Mouse (Mus musculus) myocyte (in vitro differentiated cells): Measurements from ENCODE around the gene Zer1. TPM values are rescaled to one million over a fixed set of nuclear protein-coding genes. Genes with fewer than 3 reads are reported as not detected.

Experiments used
- H3K27me3 ChIP-seq: one replicate; pipeline ENCODE4 v1.6.1; 2011; ENCODE audit not compliant: control insufficient read depth, insufficient read depth, insufficient read length
- H3K36me3 ChIP-seq: one replicate; pipeline ENCODE4 v1.6.1; 2011; ENCODE audit not compliant: control insufficient read depth, insufficient read depth
- H3K4me2 ChIP-seq: one replicate; pipeline ENCODE4 v1.6.1; 2011; ENCODE audit warnings: low read depth, control low read depth
- H3K4me3 ChIP-seq: one replicate; pipeline ENCODE4 v1.5.1; 2011; ENCODE audit warnings: mild to moderate bottlenecking, control low read depth, moderate library complexity
- H3K79me2 ChIP-seq: one replicate; pipeline ENCODE4 v1.6.1; 2011; ENCODE audit not compliant: control insufficient read depth, insufficient read depth
- H3ac ChIP-seq: one replicate; pipeline ENCODE4 v1.6.1; 2011; ENCODE audit not compliant: control insufficient read depth, insufficient read length
- CEBPB ChIP-seq: IDR thresholded peaks from 2 replicates; pipeline ENCODE4 v1.6.1; 2011; ENCODE audit warnings: mild to moderate bottlenecking, moderate library complexity; ENCODE audit not compliant: poor library complexity, insufficient read depth, severe bottlenecking
- E2F4 ChIP-seq: IDR thresholded peaks from one replicate; pipeline ENCODE4 v1.6.1; 2011; ENCODE audit warnings: mild to moderate bottlenecking, control low read depth, moderate library complexity; ENCODE audit not compliant: insufficient read depth
- MAX ChIP-seq: IDR thresholded peaks from one replicate; pipeline ENCODE4 v1.6.1; 2011; ENCODE audit warnings: low read depth, mild to moderate bottlenecking, control low read depth
- MYOD1 ChIP-seq, 3 experiments: IDR thresholded peaks; one replicate each; pipeline ENCODE4 v1.6.1; 2011; ENCODE audit warnings: control low read depth in 2 of 3, low read depth in 2 of 3, mild to moderate bottlenecking in 2 of 3, moderate library complexity in 1 of 3; ENCODE audit not compliant: insufficient read length in 2 of 3, control insufficient read depth in 1 of 3
- MYOG ChIP-seq, 3 experiments: IDR thresholded peaks; one replicate each; pipeline ENCODE4 v1.6.1; 2011; ENCODE audit warnings: control low read depth in 2 of 3, low read depth in 2 of 3, mild to moderate bottlenecking in 2 of 3; ENCODE audit not compliant: insufficient read length in 2 of 3, control insufficient read depth in 1 of 3, insufficient read depth in 1 of 3
- POLR2A ChIP-seq: IDR thresholded peaks from one replicate; pipeline ENCODE4 v1.6.1; 2011; ENCODE audit warnings: low read depth, mild to moderate bottlenecking, control low read depth, moderate library complexity; ENCODE audit not compliant: insufficient read length
- POLR2AphosphoS2 ChIP-seq: IDR thresholded peaks from one replicate; pipeline ENCODE4 v1.6.1; 2011; ENCODE audit warnings: low read depth, control low read depth; ENCODE audit not compliant: insufficient read length
- REST ChIP-seq: IDR thresholded peaks from one replicate; pipeline ENCODE4 v1.6.1; 2011; ENCODE audit warnings: mild to moderate bottlenecking, control low read depth, moderate library complexity; ENCODE audit not compliant: insufficient read depth, insufficient read length
- SRF ChIP-seq: IDR thresholded peaks from one replicate; pipeline ENCODE4 v1.6.1; 2011; ENCODE audit warnings: low read depth; ENCODE audit not compliant: control insufficient read depth, insufficient read length
- TCF12 ChIP-seq: IDR thresholded peaks from one replicate; pipeline ENCODE4 v1.6.1; 2011; ENCODE audit warnings: mild to moderate bottlenecking, control low read depth; ENCODE audit not compliant: poor library complexity, insufficient read depth, severe bottlenecking
- TCF3 ChIP-seq: IDR thresholded peaks from one replicate; pipeline ENCODE4 v1.6.1; 2011; ENCODE audit warnings: low read depth, control low read depth; ENCODE audit not compliant: insufficient read length
- USF1 ChIP-seq: IDR thresholded peaks from one replicate; pipeline ENCODE4 v1.6.1; 2011; ENCODE audit warnings: low read depth, mild to moderate bottlenecking, control low read depth, moderate library complexity
- polyA plus RNA-seq: library from polyadenylated mRNA; unstranded; fragments of >200 nt; fragmentation: generic; extraction: Trizol; gene quantifications from one replicate; pipeline ENCODE4 v1.2.1, GENCODE M21; 2012; ENCODE audit warnings: missing spikeins

Gene Zer1
- polyA plus RNA-seq, 1 experiment = 13.1 TPM

- Histone ChIP-seq H3K4me2 (peak overlapping the region; percentile 87), H3K36me3 (peaks cover 24% of the 10 kb centered on the region), H3K79me2 (peaks cover 59% of the 10 kb centered on the region), H3K27me3 (no peaks in the 10 kb centered on the region), H3ac (peak overlapping the region; percentile 81), H3K4me3 (peak overlapping the region; percentile 52)
- no peak for TF ChIP-seq TCF12
- peak; percentile 3 for TF ChIP-seq REST
- TF ChIP-seq MYOG (IDR thresholded peaks at IDR 0.05; ENCODE audit: control insufficient read depth in 1 of 3, insufficient read depth in 1 of 3, insufficient read length in 2 of 3, low read depth in 2 of 3) = no peak
- TF ChIP-seq USF1 = peak; percentile 87
- peak; percentile 75 for TF ChIP-seq POLR2AphosphoS2
- TF ChIP-seq POLR2A = peak; percentile 79
- TF ChIP-seq E2F4 = no peak
These were observed 58.1 kb downstream of the Zer1 start for GRCm38 (mm10) chr2:30066046-30066901.

GRCm38 (mm10) chr2:30064298-30064697, 60.1 kb downstream of the Zer1 start:
- H3K36me3 ChIP-seq = peaks cover 9% of the 10 kb centered on the region
- peak overlapping the region; percentile 74 for H3K4me3 ChIP-seq
- peak overlapping the region; percentile 89 for H3K4me2 ChIP-seq
- no peak overlapping the region for H3ac ChIP-seq
- peaks cover 52% of the 10 kb centered on the region for H3K79me2 ChIP-seq
- no peak for TF ChIP-seq CEBPB
- no peak for TF ChIP-seq TCF12
- TF ChIP-seq REST = no peak
- TF ChIP-seq USF1 = no peak
- no peak for TF ChIP-seq POLR2AphosphoS2
- no peak for TF ChIP-seq MYOD1 (IDR thresholded peaks at IDR 0.05; ENCODE audit: control insufficient read depth in 1 of 3, insufficient read length in 2 of 3, low read depth in 2 of 3)
- no peak for TF ChIP-seq MAX
- no peak for TF ChIP-seq E2F4
- TF ChIP-seq TCF3 = no peak
- TF ChIP-seq POLR2A = no peak
- no peak for TF ChIP-seq MYOG (IDR thresholded peaks at IDR 0.05; ENCODE audit: control insufficient read depth in 1 of 3, insufficient read depth in 1 of 3, insufficient read length in 2 of 3, low read depth in 2 of 3)
- TF ChIP-seq SRF = no peak
- no peaks in the 10 kb centered on the region for H3K27me3 ChIP-seq

GRCm38 (mm10) chr2:30063791-30064190, 60.6 kb downstream of the Zer1 start:
- no peaks in the 10 kb centered on the region for H3K27me3 ChIP-seq
- peak overlapping the region; percentile 89 for H3K4me2 ChIP-seq
- H3ac ChIP-seq = peak overlapping the region; percentile 58
- H3K79me2 ChIP-seq = peaks cover 47% of the 10 kb centered on the region
- H3K36me3 ChIP-seq = peaks cover 4% of the 10 kb centered on the region
- H3K4me3 ChIP-seq = peak overlapping the region; percentile 74
- TF ChIP-seq E2F4 (no peak), REST (no peak), TCF3 (no peak), TCF12 (no peak), POLR2A (no peak), SRF (no peak), USF1 (no peak), MYOG (IDR thresholded peaks at IDR 0.05; ENCODE audit: control insufficient read depth in 1 of 3, insufficient read depth in 1 of 3, insufficient read length in 2 of 3, low read depth in 2 of 3) (no peak), POLR2AphosphoS2 (no peak), CEBPB (no peak), MAX (no peak), MYOD1 (IDR thresholded peaks at IDR 0.05; ENCODE audit: control insufficient read depth in 1 of 3, insufficient read length in 2 of 3, low read depth in 2 of 3) (no peak)

- peak overlapping the region; percentile 74 for H3K4me3 ChIP-seq
- peak overlapping the region; percentile 58 for H3ac ChIP-seq
- H3K79me2 ChIP-seq = peaks cover 42% of the 10 kb centered on the region
- peak overlapping the region; percentile 89 for H3K4me2 ChIP-seq
- no peaks in the 10 kb centered on the region for H3K27me3 ChIP-seq
- no peak for TF ChIP-seq MYOG (IDR thresholded peaks at IDR 0.05; ENCODE audit: control insufficient read depth in 1 of 3, insufficient read depth in 1 of 3, insufficient read length in 2 of 3, low read depth in 2 of 3)
- TF ChIP-seq TCF3 = no peak
- no peak for TF ChIP-seq USF1
- TF ChIP-seq E2F4 = no peak
- no peak for TF ChIP-seq MYOD1 (IDR thresholded peaks at IDR 0.05; ENCODE audit: control insufficient read depth in 1 of 3, insufficient read length in 2 of 3, low read depth in 2 of 3)
- TF ChIP-seq POLR2A = no peak
- no peak for TF ChIP-seq SRF
- H3K36me3 ChIP-seq = no peaks in the 10 kb centered on the region
These were observed 61.1 kb downstream of the Zer1 start for GRCm38 (mm10) chr2:30063235-30063634.
